Mouse (Mus musculus): ENCODE data around the gene Net1. TPM values are rescaled to one million over a fixed set of nuclear protein-coding genes. Genes with fewer than 3 reads are reported as not detected.
A peak's percentile ranks its signal among the peaks of the same experiment; 100 is the strongest.
"Not testable (repeated sequence)": the region's sequence is repeated elsewhere in the genome, so short reads cannot be mapped to it uniquely, and the experiment has no call there.

The Net1 gene
- polyA plus RNA-seq, 1 experiment = 81.1 TPM

- 75% methylated on average over 10 of the region's 10 CpGs for WGBS
- TF ChIP-seq POLR2A (IDR thresholded peaks at IDR 0.05; ENCODE audit: borderline replicate concordance, control insufficient read depth, low read depth, low read length) (no peak), CTCF (IDR thresholded peaks at IDR 0.05; ENCODE audit: control insufficient read depth, insufficient read depth, low read length) (no peak)
- Histone ChIP-seq H3K4me3 (replicated peaks; ENCODE audit: control insufficient read depth, low read depth, low read length) (no peak overlapping the region), H3K27ac (ENCODE audit: control insufficient read depth, insufficient read depth, low read depth, low read length, poor library complexity) (0 out of 2 replicates have a peak overlapping the region, but pooled peaks have one; percentile 28), H3K4me1 (ENCODE audit: control insufficient read depth, insufficient read depth, low read length) (peaks cover 10% of the 10 kb centered on the region)
Measured at GRCm38 (mm10) chr13:3862922-3863580, 55.0 kb downstream of the Net1 start.

GRCm38 (mm10) chr13:3862325-3862724, 55.7 kb downstream of the Net1 start:
- TF ChIP-seq POLR2A (IDR thresholded peaks at IDR 0.05; ENCODE audit: borderline replicate concordance, control insufficient read depth, low read depth, low read length) (no peak), CTCF (IDR thresholded peaks at IDR 0.05; ENCODE audit: control insufficient read depth, insufficient read depth, low read length) (no peak)
- Histone ChIP-seq H3K4me1 (ENCODE audit: control insufficient read depth, insufficient read depth, low read length) (peaks cover 10% of the 10 kb centered on the region), H3K27ac (ENCODE audit: control insufficient read depth, insufficient read depth, low read depth, low read length, poor library complexity) (peak overlapping the region; percentile 49; the same call in 1 of the 2 replicates), H3K4me3 (replicated peaks; ENCODE audit: control insufficient read depth, low read depth, low read length) (no peak overlapping the region)
- WGBS = 83% methylated on average over 3 of the region's 3 CpGs

DNA sequence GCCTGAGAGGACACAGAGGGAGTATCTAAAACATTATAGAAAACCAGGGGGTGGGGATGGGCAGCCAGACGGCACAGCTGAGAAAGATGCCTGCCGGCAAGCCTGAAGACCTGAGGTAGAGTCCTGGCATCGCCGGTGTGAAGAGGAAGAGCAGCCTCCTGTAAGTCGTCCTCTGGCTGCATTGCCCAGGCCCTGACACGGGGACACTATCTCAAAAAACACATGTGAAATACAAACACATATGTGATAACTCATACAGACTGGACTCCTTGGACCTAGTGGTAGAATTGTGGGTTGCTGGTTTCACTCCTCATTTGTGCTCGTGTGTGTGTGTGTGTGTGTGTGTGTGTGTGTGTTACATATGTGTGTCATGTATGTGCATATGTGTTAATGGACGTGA, 56.8 kb downstream of the Net1 start:
- TF ChIP-seq CTCF (IDR thresholded peaks at IDR 0.05; ENCODE audit: control insufficient read depth, insufficient read depth, low read length) (no peak), POLR2A (IDR thresholded peaks at IDR 0.05; ENCODE audit: borderline replicate concordance, control insufficient read depth, low read depth, low read length) (no peak)
- peaks cover 10% of the 10 kb centered on the region for H3K4me1 ChIP-seq (ENCODE audit: control insufficient read depth, insufficient read depth, low read length)
- peak overlapping the region; percentile 26 for H3K27ac ChIP-seq (ENCODE audit: control insufficient read depth, insufficient read depth, low read depth, low read length, poor library complexity)
- WGBS = 69% methylated on average over 8 of the region's 8 CpGs
- H3K4me3 ChIP-seq (replicated peaks; ENCODE audit: control insufficient read depth, low read depth, low read length) = no peak overlapping the region

- 82% methylated on average over 1 of the region's 1 CpGs for WGBS
- H3K27ac ChIP-seq (ENCODE audit: control insufficient read depth, insufficient read depth, low read depth, low read length, poor library complexity) = no peak overlapping the region
- TF ChIP-seq CTCF (IDR thresholded peaks at IDR 0.05; ENCODE audit: control insufficient read depth, insufficient read depth, low read length) = no peak
- no peak for TF ChIP-seq POLR2A (IDR thresholded peaks at IDR 0.05; ENCODE audit: borderline replicate concordance, control insufficient read depth, low read depth, low read length)
- no peak overlapping the region for H3K4me3 ChIP-seq (replicated peaks; ENCODE audit: control insufficient read depth, low read depth, low read length)
- no peaks in the 10 kb centered on the region; the same call in 1 of the 2 replicates for H3K4me1 ChIP-seq (ENCODE audit: control insufficient read depth, insufficient read depth, low read length)
Measured at GRCm38 (mm10) chr13:3856252-3856651, 61.8 kb downstream of the Net1 start.

DNA sequence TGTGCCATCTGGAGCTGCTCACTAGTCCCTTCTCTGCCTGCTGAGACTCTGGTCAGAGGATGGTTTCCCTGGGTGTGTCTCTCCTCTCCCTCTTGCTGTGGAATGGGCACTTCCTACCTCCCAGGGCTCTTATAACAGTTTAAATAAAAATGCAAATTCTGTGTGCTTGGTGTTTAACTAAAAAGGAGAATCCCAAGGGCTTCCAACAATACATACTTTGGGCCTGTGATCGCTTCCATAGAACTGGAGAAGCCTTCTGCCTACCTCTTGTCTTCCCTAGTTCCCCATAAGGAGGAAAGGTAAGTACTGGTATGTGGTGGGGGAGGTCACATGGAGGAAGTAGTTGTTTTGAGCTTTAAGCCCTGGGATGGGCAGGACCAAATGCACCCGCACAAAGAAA, 63.2 kb downstream of the Net1 start:
- H3K27ac ChIP-seq (ENCODE audit: control insufficient read depth, insufficient read depth, low read depth, low read length, poor library complexity) = no peak overlapping the region
- TF ChIP-seq CTCF (IDR thresholded peaks at IDR 0.05; ENCODE audit: control insufficient read depth, insufficient read depth, low read length) (no peak), POLR2A (IDR thresholded peaks at IDR 0.05; ENCODE audit: borderline replicate concordance, control insufficient read depth, low read depth, low read length) (no peak)
- 43% methylated on average over 2 of the region's 2 CpGs for WGBS
- H3K4me3 ChIP-seq (replicated peaks; ENCODE audit: control insufficient read depth, low read depth, low read length) = no peak overlapping the region
- no peaks in the 10 kb centered on the region; the same call in 1 of the 2 replicates for H3K4me1 ChIP-seq (ENCODE audit: control insufficient read depth, insufficient read depth, low read length)

GRCm38 (mm10) chr13:3853648-3854333, 64.2 kb downstream of the Net1 start, which contains the start of gene Calm5:
Gene Calm5, plus strand, starts transcription at chr13:3854173.
- not testable (repeated sequence) for H3K4me3 ChIP-seq (replicated peaks; ENCODE audit: control insufficient read depth, low read depth, low read length); H3K27ac ChIP-seq (ENCODE audit: control insufficient read depth, insufficient read depth, low read depth, low read length, poor library complexity)
- WGBS = 25% methylated on average over 3 of the region's 3 CpGs

DNA sequence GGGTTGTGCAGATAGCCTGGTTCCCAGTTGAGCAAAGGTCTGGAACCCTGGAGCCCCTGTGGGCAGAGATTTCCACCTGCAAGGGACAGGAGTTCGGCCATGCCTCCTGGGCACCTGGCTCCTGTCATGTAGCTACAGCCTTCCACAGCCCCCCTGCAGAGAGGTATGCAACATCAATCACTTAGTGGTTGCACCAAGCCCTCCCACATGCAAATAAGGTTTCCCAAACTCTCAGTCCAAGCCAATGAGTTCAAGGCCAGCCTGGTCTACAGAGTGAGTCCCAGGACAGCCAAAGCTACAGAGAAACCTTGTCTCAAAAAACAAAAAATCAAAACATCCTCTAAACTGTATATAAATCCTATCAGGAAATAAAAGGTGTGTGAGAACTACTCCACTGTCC, 67.7 kb downstream of the Net1 start:
- TF ChIP-seq CTCF (IDR thresholded peaks at IDR 0.05; ENCODE audit: control insufficient read depth, insufficient read depth, low read length) (no peak), POLR2A (IDR thresholded peaks at IDR 0.05; ENCODE audit: borderline replicate concordance, control insufficient read depth, low read depth, low read length) (no peak)
- 81% methylated on average over 1 of the region's 1 CpGs for WGBS
- Histone ChIP-seq H3K4me1 (ENCODE audit: control insufficient read depth, insufficient read depth, low read length) (no peaks in the 10 kb centered on the region; the same call in 1 of the 2 replicates), H3K4me3 (replicated peaks; ENCODE audit: control insufficient read depth, low read depth, low read length) (no peak overlapping the region), H3K27ac (ENCODE audit: control insufficient read depth, insufficient read depth, low read depth, low read length, poor library complexity) (no peak overlapping the region)

More at GRCm38 (mm10) chr13:3853648-3854333, 64.2 kb downstream of the Net1 start, which contains the start of gene Calm5:
- H3K4me1 ChIP-seq (ENCODE audit: control insufficient read depth, insufficient read depth, low read length) = not testable (repeated sequence)

DNA sequence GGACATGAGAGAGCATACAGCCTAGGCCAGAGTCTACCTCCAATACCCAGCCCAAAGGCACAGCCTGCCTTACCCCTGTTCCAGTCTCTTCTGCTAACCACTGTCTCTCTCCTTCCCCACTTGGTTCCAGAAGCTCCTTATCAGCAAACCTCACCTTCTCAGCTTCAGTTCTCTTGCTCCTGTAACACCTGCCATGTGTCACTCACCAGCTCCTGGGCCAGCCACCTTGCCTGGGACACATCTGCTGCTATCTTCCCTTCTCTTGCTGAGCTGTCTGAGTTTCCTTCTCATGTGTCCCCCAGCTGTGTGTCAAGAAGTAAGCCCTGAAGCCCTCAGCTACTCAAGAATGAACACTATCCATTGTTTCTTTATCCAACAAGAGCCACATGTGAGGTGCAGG, 77.4 kb downstream of the Net1 start:
- H3K4me3 ChIP-seq (replicated peaks; ENCODE audit: control insufficient read depth, low read depth, low read length); H3K27ac ChIP-seq (ENCODE audit: control insufficient read depth, insufficient read depth, low read depth, low read length, poor library complexity); H3K4me1 ChIP-seq (ENCODE audit: control insufficient read depth, insufficient read depth, low read length): not testable (repeated sequence)

DNA sequence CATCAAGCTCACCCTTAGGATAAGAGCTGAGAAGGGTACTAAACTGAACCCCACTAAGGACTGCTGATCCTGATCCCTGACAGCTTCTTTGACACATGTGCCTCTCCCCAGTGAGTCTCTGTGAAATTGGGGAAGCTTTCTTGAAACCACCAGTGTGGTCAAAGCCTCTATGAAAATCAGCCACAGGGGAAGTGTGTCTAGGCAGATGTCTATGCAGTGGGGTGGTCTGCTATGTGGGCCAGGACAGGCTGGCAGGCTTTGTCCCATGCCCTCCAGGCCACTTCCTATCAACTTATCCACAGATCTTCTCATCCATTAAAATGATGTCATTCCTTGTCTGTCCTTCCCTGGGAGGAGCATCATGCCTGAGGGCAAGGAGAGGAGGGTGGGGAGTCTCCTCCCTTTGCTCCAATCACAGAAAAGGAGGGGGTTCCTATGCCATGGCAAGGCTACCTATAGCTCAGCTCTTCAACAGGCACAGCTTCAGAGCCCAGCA, 80.7 kb downstream of the Net1 start, which contains the start of gene Calm4:
Calm4 (plus strand) TSS at position 446 of the 496 bp plus-strand sequence.
- H3K4me3 ChIP-seq (replicated peaks; ENCODE audit: control insufficient read depth, low read depth, low read length); H3K4me1 ChIP-seq (ENCODE audit: control insufficient read depth, insufficient read depth, low read length); H3K27ac ChIP-seq (ENCODE audit: control insufficient read depth, insufficient read depth, low read depth, low read length, poor library complexity): not testable (repeated sequence)

DNA sequence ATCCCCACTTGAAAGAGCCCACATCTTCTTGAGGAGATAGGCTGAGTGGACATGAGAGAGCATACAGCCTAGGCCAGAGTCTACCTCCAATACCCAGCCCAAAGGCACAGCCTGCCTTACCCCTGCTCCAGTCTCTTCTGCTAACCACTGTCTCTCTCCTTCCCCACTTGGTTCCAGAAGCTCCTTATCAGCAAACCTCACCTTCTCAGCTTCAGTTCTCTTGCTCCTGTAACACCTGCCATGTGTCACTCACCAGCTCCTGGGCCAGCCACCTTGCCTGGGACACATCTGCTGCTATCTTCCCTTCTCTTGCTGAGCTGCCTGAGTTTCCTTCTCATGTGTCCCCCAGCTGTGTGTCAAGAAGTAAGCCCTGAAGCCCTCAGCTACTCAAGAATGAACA, 84.4 kb downstream of the Net1 start:
- H3K4me1 ChIP-seq (ENCODE audit: control insufficient read depth, insufficient read depth, low read length); H3K4me3 ChIP-seq (replicated peaks; ENCODE audit: control insufficient read depth, low read depth, low read length); H3K27ac ChIP-seq (ENCODE audit: control insufficient read depth, insufficient read depth, low read depth, low read length, poor library complexity): not testable (repeated sequence)

All from bone marrow, adult 2 months (tissue).